Mouse (Mus musculus) heart, embryonic 10.5 days (tissue): ENCODE data around the gene Lifr. TPM values are rescaled to one million over a fixed set of nuclear protein-coding genes. Genes with fewer than 3 reads are reported as not detected.
A peak's percentile ranks its signal among the peaks of the same experiment; 100 is the strongest.

Source experiments
- DNase-seq: peaks from one replicate; pipeline ENCODE4 v3.0.0-alpha.2; 2017; ENCODE audit warnings: low spot score
- H3K27ac ChIP-seq: fragments of 300-500 bp; sonication (generic); 2 replicates; pipeline ENCODE4 v1.5.1; 2016; ENCODE audit warnings: mild to moderate bottlenecking
- H3K27me3 ChIP-seq: fragments of 300-500 bp; sonication (generic); 2 replicates; pipeline ENCODE4 v1.6.1; 2016; ENCODE audit warnings: mild to moderate bottlenecking; ENCODE audit not compliant: poor library complexity, insufficient read depth, severe bottlenecking
- H3K36me3 ChIP-seq: fragments of 300-500 bp; sonication (generic); 2 replicates; pipeline ENCODE4 v1.6.1; 2016; ENCODE audit warnings: mild to moderate bottlenecking, moderate library complexity
- H3K4me1 ChIP-seq: fragments of 300-500 bp; sonication (generic); 2 replicates; pipeline ENCODE4 v1.6.1; 2016; ENCODE audit warnings: mild to moderate bottlenecking
- H3K4me3 ChIP-seq: fragments of 300-500 bp; sonication (generic); 2 replicates; pipeline ENCODE4 v1.5.1; 2016; ENCODE audit warnings: mild to moderate bottlenecking, moderate library complexity
- H3K9me3 ChIP-seq: fragments of 300-500 bp; sonication (generic); 2 replicates; pipeline ENCODE4 v1.6.1; 2016; ENCODE audit warnings: mild to moderate bottlenecking, moderate library complexity
- WGBS: fragments of 180-500 bp; shearing (Covaris S2); methylation state at CpG from one replicate; pipeline ENCODE4 v1.1.7; 2016; 5-methylcytosine and 5-hydroxymethylcytosine counted together
- polyA plus RNA-seq: library from polyadenylated mRNA; unstranded; fragments of >200 nt; fragmentation: Nextera tagmentation; extraction: Ambion mirVana; gene quantifications from 2 replicates; pipeline ENCODE4 v1.2.1, GENCODE M21; 2016

Gene Lifr
- polyA plus RNA-seq, 1 experiment from 2014 or later, result 20.5 TPM

DNA sequence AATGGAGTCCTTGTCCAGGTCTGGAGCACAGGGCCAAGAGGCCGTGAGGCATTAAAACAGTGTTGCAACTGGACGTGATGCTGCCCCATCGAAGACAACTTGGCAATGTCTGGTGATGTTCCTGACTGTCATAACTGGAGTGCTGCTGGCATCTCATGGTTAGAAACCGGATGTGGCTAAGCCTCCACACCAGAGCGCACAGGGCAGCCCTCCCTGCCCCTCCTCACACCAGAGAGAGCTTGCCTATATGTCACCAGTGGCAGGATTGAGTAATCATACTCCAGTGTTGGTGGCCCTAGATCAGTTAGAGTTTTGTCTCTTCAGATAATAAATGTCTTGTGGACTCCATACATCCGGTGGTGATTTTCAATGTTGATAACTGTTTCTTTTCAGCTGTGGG, 97.3 kb downstream of the Lifr start:
- H3K9me3 ChIP-seq, result no peaks in the 10 kb centered on the region
- H3K36me3 ChIP-seq, result peaks cover 76% of the 10 kb centered on the region
- no peaks in the 10 kb centered on the region for H3K27me3 ChIP-seq
- no peak overlapping the region for H3K27ac ChIP-seq
- 92% methylated on average over 6 of the region's 6 CpGs for WGBS
- DNase-seq, result no peak
- H3K4me1 ChIP-seq, result peaks cover 13% of the 10 kb centered on the region
- H3K4me3 ChIP-seq, result no peak overlapping the region

DNA sequence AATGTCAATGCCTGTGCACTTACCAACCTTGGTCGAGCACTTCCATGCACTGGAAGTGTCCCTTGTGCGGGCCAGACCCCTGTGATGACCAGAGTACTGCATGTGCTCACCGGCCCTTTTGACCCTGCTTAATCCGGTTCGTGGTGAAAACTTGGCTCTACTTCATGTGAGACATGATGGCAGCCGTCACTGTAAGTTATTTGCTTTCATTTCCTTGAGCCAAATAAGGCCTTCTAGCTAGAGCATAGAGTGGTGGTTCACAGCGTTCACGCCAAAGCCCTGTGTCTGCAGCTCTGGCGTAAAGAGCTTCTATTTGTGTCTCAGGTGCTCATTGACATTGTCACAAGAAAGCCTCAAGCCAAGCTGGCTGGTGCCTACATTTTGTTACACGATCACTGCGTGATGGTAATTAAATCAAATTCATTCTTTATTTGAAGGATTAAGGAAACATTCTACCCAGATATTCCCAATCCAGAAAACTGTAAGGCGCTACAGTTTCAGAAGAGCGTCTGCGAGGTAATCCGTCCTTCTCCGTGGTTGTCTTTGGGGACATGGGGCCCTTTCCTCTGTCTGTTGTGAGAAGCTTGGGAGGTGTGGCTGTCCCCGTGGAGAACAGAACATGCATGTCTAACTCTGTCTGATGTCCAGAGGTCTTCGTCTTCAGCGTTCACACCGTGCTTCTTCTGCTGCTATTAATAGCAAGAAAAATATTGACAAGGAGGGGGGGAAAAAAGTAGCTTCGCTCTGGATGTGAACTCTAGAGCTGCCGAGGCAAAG, 99.5 kb downstream of the Lifr start:
- Histone ChIP-seq H3K4me3 (no peak overlapping the region), H3K36me3 (peaks cover 56% of the 10 kb centered on the region), H3K27ac (peak overlapping the region; percentile 77; the same call in 1 of the 2 replicates), H3K4me1 (peaks cover 27% of the 10 kb centered on the region), H3K27me3 (no peaks in the 10 kb centered on the region), H3K9me3 (no peaks in the 10 kb centered on the region)
- WGBS, result 65% methylated on average over 22 of the region's 22 CpGs
- no peak for DNase-seq

DNA sequence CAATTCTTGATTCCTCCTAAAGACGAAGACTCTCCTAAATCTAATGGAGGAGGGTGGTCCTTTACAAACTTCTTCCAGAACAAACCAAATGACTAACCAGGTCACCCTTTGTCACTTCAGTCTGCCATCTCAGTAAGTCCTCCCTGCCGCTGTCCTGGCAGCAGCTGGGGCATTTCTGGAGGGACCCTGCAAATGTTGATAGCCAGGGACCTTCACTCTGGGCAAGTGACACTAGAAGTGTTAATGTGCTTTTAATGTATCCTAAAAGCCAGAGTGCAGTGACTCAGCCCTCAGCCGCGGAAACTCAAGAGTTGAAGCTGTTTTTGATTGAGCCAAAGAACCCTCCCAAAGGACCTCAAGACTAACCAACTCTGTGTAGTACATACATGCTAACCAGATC, 100.7 kb downstream of the Lifr start:
- WGBS, result 77% methylated on average over 4 of the region's 4 CpGs
- Histone ChIP-seq H3K27me3 (no peaks in the 10 kb centered on the region), H3K4me1 (peaks cover 31% of the 10 kb centered on the region), H3K27ac (peak overlapping the region; percentile 54; the same call in 1 of the 2 replicates), H3K4me3 (no peak overlapping the region), H3K9me3 (no peaks in the 10 kb centered on the region), H3K36me3 (peaks cover 44% of the 10 kb centered on the region)
- DNase-seq, result no peak

DNA sequence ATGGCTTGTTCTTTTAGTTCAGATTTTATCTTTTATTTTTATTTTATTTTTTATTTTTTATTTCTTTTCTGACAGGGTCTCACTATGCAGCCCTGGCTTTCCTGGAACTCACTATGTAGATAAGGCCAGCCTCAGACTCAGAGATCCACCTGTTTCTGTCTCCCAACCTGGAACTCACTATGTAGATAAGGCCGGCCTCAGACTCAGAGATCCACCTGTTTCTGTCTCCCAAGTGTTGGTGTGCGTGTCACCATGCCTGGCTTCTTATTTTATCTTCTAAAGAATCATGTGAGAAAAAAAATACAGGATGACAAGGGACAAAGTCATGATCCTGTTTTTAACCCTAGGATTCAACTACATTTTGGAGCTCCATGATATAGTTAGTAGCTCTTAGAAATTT, 102.2 kb downstream of the Lifr start:
- H3K27ac ChIP-seq, result no peak overlapping the region
- WGBS, result 86% methylated on average over 2 of the region's 2 CpGs
- peaks cover 31% of the 10 kb centered on the region for H3K4me1 ChIP-seq
- peaks cover 29% of the 10 kb centered on the region for H3K36me3 ChIP-seq
- no peaks in the 10 kb centered on the region for H3K27me3 ChIP-seq
- no peak overlapping the region for H3K4me3 ChIP-seq
- no peaks in the 10 kb centered on the region for H3K9me3 ChIP-seq
- DNase-seq, result no peak

DNA sequence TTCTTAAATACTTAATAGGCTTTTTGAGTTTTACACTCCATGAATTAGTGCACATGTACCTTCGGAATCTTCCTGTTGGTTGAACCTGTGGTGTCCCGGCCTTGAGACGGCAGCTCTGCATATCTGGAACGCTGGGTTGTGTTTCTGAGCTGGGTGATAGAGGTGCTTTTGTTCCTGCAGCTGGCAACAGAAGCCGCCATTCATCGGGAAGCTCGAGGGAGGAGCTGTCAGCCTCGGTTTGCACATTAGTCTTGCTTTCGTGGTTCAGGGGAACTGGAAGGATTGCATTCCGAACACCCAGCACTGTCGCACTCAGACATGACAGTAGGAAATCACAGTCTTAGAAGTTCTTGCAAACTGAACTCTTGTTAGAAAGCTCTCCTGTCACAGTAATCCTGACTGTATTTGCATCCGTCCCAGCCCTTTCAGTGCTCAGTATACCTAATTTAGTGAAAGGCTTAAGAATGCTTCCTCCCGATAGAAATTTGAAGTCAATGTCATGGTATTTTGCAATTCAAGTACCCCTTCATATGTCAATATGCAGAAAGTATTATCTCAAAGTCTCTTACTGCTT, 103.8 kb downstream of the Lifr start:
- H3K4me1 ChIP-seq, result peaks cover 36% of the 10 kb centered on the region
- no peak overlapping the region for H3K4me3 ChIP-seq
- DNase-seq, result peak; percentile 73
- peak overlapping the region; percentile 37; the same call in 1 of the 2 replicates for H3K27ac ChIP-seq
- peaks cover 25% of the 10 kb centered on the region for H3K36me3 ChIP-seq
- WGBS, result 28% methylated on average over 13 of the region's 13 CpGs
- H3K27me3 ChIP-seq, result no peaks in the 10 kb centered on the region
- no peaks in the 10 kb centered on the region for H3K9me3 ChIP-seq

DNA sequence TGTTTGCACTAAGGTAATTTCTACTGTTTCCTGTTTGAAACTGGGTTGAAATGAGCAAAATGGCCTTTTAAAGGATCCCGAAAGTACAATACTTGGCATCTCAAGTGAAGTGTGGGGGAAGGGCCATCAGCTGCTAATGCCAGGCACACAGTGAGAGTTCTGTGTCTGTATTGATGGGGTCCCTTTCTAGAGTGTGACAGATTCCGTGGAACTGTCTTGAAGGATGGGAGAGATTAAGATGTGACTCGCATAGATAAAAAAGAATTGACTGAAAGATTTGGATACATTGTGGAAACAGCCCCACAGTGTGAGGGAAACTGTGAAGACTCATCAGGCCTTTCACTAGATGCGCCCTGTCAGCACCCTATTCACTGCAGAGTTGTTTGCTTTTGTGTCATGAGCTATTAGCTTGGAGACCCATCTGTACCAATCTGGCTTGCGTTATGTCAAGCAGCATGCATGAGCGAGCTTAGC, 104.4 kb downstream of the Lifr start:
- Histone ChIP-seq H3K27me3 (no peaks in the 10 kb centered on the region), H3K4me3 (no peak overlapping the region), H3K27ac (no peak overlapping the region), H3K36me3 (peaks cover 20% of the 10 kb centered on the region), H3K4me1 (peaks cover 30% of the 10 kb centered on the region), H3K9me3 (no peaks in the 10 kb centered on the region)
- WGBS, result 36% methylated on average over 6 of the region's 6 CpGs
- DNase-seq, result no peak

DNA sequence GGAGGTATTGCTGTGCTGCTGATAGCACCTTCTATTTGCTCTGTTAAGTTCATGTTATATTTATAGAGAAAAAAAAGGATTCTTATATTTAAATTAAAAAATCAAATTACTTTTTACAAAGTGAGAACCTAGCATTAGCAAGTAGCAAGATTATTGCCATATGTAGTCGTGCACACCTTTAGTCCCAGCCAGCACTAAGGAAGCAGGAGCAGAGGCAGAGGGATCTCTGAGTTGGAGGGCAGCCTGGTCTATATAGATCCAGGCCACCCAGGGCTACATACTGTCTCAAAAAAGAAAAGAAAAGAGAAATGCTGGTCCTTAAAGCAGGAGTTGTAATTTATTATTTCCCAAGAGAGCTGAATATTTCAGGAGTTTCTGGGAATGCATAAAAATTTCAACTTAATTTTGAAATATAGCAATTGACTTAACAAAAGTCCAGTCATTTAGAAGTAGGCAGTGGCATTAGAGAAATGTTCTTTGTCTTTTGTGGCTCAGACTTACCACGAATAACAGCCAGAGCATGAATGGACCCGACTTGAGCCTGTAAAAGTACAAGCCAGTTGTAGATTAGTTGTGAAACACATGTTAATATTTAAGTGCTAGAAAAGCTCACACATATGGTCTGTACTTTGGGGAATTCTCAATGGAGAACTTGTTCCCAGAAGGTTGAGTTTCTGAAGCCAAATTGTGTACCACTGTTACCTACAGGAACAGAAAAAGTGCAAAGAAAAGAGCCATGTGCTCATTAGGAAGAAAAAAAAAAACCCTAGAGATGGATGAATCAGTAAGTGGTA, 107.4 kb downstream of the Lifr start:
- Histone ChIP-seq H3K27me3 (no peaks in the 10 kb centered on the region), H3K27ac (no peak overlapping the region), H3K4me3 (no peak overlapping the region), H3K9me3 (no peaks in the 10 kb centered on the region), H3K36me3 (no peaks in the 10 kb centered on the region), H3K4me1 (peaks cover 40% of the 10 kb centered on the region)
- DNase-seq, result no peak
- 77% methylated on average over 3 of the region's 3 CpGs for WGBS

DNA sequence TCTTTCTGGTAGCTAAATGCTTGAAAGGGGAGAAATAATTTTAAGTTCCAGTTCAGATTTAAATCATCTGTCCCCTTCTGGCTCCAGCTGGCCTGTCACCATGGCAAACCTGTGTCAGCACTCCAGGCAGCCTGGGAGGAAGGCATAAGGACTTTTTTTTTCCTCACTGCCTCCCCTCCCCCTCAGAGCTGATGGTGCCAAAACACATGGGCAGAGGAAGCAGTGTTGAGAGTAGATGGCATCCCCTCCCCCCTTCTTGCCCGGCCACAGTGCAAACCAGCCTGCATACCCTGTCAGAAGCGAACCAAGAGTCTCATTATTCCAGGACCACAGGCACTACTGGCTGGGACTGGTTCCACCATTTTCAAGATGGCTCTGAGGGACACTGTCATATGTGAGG, 108.4 kb downstream of the Lifr start:
- no peaks in the 10 kb centered on the region for H3K9me3 ChIP-seq
- H3K27me3 ChIP-seq, result no peaks in the 10 kb centered on the region
- no peaks in the 10 kb centered on the region for H3K36me3 ChIP-seq
- H3K4me1 ChIP-seq, result peaks cover 43% of the 10 kb centered on the region
- no peak overlapping the region for H3K27ac ChIP-seq
- WGBS, result 68% methylated on average over 2 of the region's 2 CpGs
- DNase-seq, result no peak
- H3K4me3 ChIP-seq, result no peak overlapping the region

DNA sequence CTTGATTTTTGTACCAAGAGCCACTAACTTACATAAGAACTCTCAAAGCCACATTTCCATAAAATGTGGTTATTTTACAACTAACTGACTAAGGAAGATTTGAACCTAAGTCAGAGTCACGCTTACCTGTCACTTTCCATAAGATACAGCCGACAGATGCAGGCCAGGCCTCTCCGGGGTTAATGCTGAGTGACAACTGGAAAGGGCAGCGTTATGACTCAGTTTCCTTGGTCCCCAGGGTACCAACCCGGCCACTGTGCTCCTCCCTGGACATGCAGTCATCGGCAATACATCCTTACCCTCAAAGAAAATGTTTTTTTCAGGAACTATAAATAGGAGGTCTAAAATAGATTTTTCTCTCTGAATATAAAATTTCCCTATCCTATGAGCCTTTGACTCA, 109.9 kb downstream of the Lifr start:
- Histone ChIP-seq H3K27me3 (no peaks in the 10 kb centered on the region), H3K27ac (no peak overlapping the region), H3K4me1 (peaks cover 34% of the 10 kb centered on the region), H3K9me3 (no peaks in the 10 kb centered on the region), H3K4me3 (no peak overlapping the region), H3K36me3 (no peaks in the 10 kb centered on the region)
- 48% methylated on average over 6 of the region's 6 CpGs for WGBS
- no peak for DNase-seq

DNA sequence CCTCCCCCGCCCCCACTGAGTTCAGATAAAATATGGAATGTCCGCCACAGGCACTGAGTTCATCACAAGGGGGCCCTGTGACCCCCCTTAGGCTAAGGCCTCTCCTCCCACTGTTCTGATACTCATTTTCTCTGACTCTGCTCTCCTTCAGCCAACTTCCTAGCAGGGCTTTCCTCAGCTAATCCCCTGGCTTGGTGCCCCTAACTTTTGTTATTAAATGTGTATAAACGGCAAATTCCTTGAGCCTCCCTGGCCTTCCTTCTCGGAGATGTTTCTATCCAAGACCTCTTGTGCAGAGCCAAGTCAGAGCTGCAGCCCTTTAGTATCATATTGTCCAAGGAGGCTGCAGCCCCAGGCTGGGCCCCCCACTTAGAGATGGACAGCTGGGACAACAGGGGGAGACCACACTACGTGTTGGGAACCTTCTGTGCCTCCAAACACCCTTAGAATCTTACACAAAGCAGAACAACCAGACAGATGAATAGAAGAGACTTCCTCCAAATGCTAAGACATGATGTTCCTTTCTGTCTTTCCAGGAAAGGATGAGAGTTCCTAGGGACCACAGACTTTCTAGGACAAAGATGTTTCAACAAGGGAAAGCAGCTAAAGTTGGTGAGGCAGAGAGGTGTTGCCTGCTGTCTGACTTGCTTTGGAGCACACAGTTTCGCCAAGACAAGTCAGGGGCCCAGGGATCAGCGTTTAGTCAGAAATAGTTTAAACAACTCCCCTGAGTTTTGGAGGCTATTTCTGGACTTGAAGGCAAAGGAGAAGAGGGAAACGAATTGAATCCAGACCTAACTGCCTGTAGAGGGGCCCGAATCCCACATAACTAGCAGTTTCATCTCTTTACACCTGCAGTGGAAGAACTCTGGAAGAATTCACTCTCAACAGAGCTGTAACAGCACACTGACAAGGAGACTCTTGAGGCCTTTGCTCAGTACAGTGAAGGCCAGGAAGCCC, 111.3 kb downstream of the Lifr start:
- Histone ChIP-seq H3K9me3 (no peaks in the 10 kb centered on the region), H3K27me3 (no peaks in the 10 kb centered on the region), H3K27ac (peak overlapping the region; percentile 76), H3K36me3 (no peaks in the 10 kb centered on the region), H3K4me3 (no peak overlapping the region), H3K4me1 (peaks cover 48% of the 10 kb centered on the region)
- 52% methylated on average over 9 of the region's 9 CpGs for WGBS
- no peak for DNase-seq

DNA sequence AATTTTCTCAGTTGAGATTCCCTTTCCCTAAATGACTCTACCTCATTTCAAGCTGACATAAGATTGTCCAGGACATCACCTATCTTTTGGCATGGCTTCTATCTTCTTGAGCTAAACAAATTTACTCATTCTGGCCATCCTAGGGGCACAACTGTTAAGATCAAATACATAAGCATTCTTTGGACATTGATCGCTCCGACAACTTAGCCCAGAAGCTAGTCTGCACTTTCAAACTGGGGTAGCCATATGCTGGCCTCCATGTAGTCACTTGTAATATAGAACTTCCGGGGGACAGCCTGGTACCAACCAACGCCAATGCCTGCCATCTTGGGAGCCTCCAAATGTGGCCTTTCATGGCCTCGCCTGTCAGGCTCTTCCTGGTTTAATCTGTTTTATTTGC, 112.6 kb downstream of the Lifr start:
- Histone ChIP-seq H3K4me3 (no peak overlapping the region), H3K4me1 (peaks cover 48% of the 10 kb centered on the region), H3K27me3 (no peaks in the 10 kb centered on the region), H3K36me3 (no peaks in the 10 kb centered on the region), H3K27ac (peak overlapping the region; percentile 63; the same call in 1 of the 2 replicates), H3K9me3 (no peaks in the 10 kb centered on the region)
- WGBS, result 95% methylated on average over 5 of the region's 5 CpGs
- no peak for DNase-seq

DNA sequence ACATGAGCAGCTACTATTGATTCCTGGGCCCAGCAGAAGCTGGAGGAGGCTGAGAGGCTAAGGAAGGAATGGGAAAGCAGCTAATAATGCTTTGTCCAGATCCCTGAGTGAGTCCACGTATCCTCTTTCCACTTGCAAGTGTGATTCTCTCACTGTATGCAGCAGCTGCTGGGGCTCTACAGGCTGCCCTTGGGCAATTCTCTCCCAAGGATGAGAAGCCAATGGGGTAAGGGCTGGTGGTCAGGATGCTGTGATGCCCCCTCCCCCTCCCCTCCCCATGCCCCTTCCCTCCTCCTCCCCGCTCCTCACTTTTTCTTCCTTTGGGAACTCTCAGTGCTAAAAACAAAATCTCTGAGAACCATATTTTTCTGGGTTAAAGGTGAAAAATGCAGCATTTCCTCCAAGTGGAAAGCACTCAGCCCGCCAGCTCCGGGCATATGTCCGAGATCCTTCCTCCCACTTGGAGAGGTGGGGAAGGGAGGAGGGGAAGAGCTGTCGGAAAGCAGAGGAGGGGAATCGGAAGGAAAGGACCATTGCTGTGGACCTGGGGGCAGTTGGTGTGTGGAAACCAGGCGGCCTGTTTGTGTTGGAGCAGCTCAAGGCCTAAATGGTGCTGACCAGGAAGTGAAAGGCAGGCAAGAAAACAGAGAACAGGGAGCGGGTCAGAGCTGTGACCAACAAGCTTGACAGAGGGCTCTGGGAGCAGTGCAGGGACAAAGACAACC, 113.4 kb downstream of the Lifr start:
- H3K27ac ChIP-seq, result peak overlapping the region; percentile 63; the same call in 1 of the 2 replicates
- H3K27me3 ChIP-seq, result no peaks in the 10 kb centered on the region
- 45% methylated on average over 9 of the region's 9 CpGs for WGBS
- no peak overlapping the region for H3K4me3 ChIP-seq
- peaks cover 46% of the 10 kb centered on the region for H3K4me1 ChIP-seq
- no peaks in the 10 kb centered on the region for H3K36me3 ChIP-seq
- H3K9me3 ChIP-seq, result no peaks in the 10 kb centered on the region
- no peak for DNase-seq
